Comparison of ENCODE assay signal across 10 mouse cellular contexts in genomic region chr10:84836104-84836503, GRCm38 (mm10).
A peak's percentile ranks its signal among the peaks of the same experiment; 100 is the strongest.
DNase-seq lines count a peak whose midpoint lies in the region; ATAC-seq and TF ChIP-seq lines count a peak whose summit lies in the region.
"Had no signal": no experiment of that assay in that cellular context is flagged by ENCODE, and none has a peak within 500 bp of the region (broad histone marks: within the 10 kb centered on the region; RNA-seq: fewer than 3 reads in every experiment).

No protein-coding gene starts in this region.

- H3K4me2 ChIP-seq in liver, embryonic 11.5 days: no peak overlapping the region
- H3K4me2 ChIP-seq: heart, embryonic 13.5 days had no signal

- H3K4me1 ChIP-seq in liver, adult 2 months (ENCODE audit: control insufficient read depth, insufficient read depth, low read length): no peaks in the 10 kb centered on the region
- no peaks in the 10 kb centered on the region for H3K4me1 ChIP-seq in liver, embryonic 11.5 days (replicated peaks; ENCODE audit: control insufficient read depth, insufficient read depth, low read length)

- peak; percentile 18; the same call in 1 of the 2 replicates for TF ChIP-seq CTCF in liver, adult 2 months (IDR thresholded peaks at IDR 0.05; ENCODE audit: low read depth, low read length)

- TF ChIP-seq POLR2A in liver, adult 2 months (IDR thresholded peaks at IDR 0.05; ENCODE audit: extremely low read depth, insufficient read depth, low read length): no peak

- peak; percentile 53 for DNase-seq in adrenal gland, postnatal 14 days
- DNase-seq in adrenal gland, adult 8-10 months: no peak
- DNase-seq in liver, adult 2 months (ENCODE audit: extremely low read depth, low read depth, low spot score): peak; percentile 73
- no peak for DNase-seq in liver, embryonic 11.5 days (ENCODE audit: low spot score)
- peak; percentile 10 for DNase-seq in cerebellum, adult 11 months
- peak; percentile 60 for DNase-seq in kidney, adult 9 months
- peak; percentile 19 for DNase-seq in telencephalon, adult 2 months (ENCODE audit: low read depth, low spot score)
- DNase-seq in neural tube, embryonic 10.5 days (ENCODE audit: extremely low spot score, low spot score): no peak

- H3K27me3 ChIP-seq in liver, adult 2 months (ENCODE audit: control insufficient read depth, insufficient read depth, low read length): no peaks in the 10 kb centered on the region
- no peaks in the 10 kb centered on the region for H3K27me3 ChIP-seq in liver, embryonic 11.5 days (replicated peaks; ENCODE audit: control insufficient read depth, insufficient read depth, low read length)

- no peaks in the 10 kb centered on the region for H3K36me3 ChIP-seq in liver, adult 2 months (ENCODE audit: control insufficient read depth, insufficient read depth, low read length)
- no peaks in the 10 kb centered on the region for H3K36me3 ChIP-seq in liver, embryonic 11.5 days (ENCODE audit: control insufficient read depth, insufficient read depth, low read length)
- H3K36me3 ChIP-seq: heart, embryonic 13.5 days had no signal

- no peak overlapping the region for H3K27ac ChIP-seq in liver, adult 2 months (replicated peaks; ENCODE audit: insufficient read depth, low read depth, low read length)
- H3K27ac ChIP-seq in liver, embryonic 11.5 days (ENCODE audit: low read depth, low read length): no peak overlapping the region
- H3K27ac ChIP-seq: heart, embryonic 13.5 days had no signal

- H3K9me3 ChIP-seq in liver, embryonic 11.5 days (ENCODE audit: control insufficient read depth, low read length): no peaks in the 10 kb centered on the region
- H3K9me3 ChIP-seq: heart, embryonic 13.5 days had no signal

- H3K79me2 ChIP-seq in liver, adult 2 months (ENCODE audit: control insufficient read depth, insufficient read depth, low read length): no peaks in the 10 kb centered on the region

- H3K4me3 ChIP-seq in liver, adult 2 months (ENCODE audit: insufficient read depth, low read depth, low read length): no peak overlapping the region
- no peak overlapping the region for H3K4me3 ChIP-seq in liver, embryonic 11.5 days (ENCODE audit: low read depth, low read length)
- H3K4me3 ChIP-seq: heart, embryonic 13.5 days; myocyte had no signal

- ATAC-seq in liver, embryonic 11.5 days (replicated peaks; ENCODE audit: low FRiP score): no peak

- no peak overlapping the region for H3K9ac ChIP-seq in liver, adult 2 months (ENCODE audit: low read depth, low read length)
- H3K9ac ChIP-seq in liver, embryonic 11.5 days (ENCODE audit: low read depth, low read length): no peak overlapping the region
- H3K9ac ChIP-seq: heart, embryonic 13.5 days had no signal

- 21% methylated on average over 4 of the region's 4 CpGs for WGBS in liver, adult 2 months
- 8% methylated on average over 4 of the region's 4 CpGs for WGBS in liver, embryonic 11.5 days

Comparison
In these comparisons a context has a peak if more than half of its experiments do, and no peak if none do; other contexts are left out.
1. DNase-seq: peak in adrenal gland, postnatal 14 days (single experiment), liver, adult 2 months (single experiment), cerebellum, adult 11 months (single experiment), kidney, adult 9 months (single experiment) and telencephalon, adult 2 months (single experiment); none in adrenal gland, adult 8-10 months (single experiment), liver, embryonic 11.5 days (single experiment) and neural tube, embryonic 10.5 days (single experiment).